Mouse (Mus musculus): ENCODE data around the gene Mrpl14.

Gene Mrpl14

GRCm38 (mm10) chr17:45686093-45686619 is at the start of gene Mrpl14:
Gene Mrpl14, plus strand, starts transcription at chr17:45686322.
- DNase-seq (ENCODE audit: low spot score in 2 of 2), result peak; percentile 83 to 90

GRCm38 (mm10) chr17:45638596-45639295 is 47.4 kb upstream of the Mrpl14 start:
- no peak for DNase-seq (ENCODE audit: low spot score in 2 of 2)

GRCm38 (mm10) chr17:45641981-45642380 is 44.1 kb upstream of the Mrpl14 start:
- DNase-seq (ENCODE audit: low spot score in 2 of 2), result no peak

GRCm38 (mm10) chr17:45642701-45643100 is 43.4 kb upstream of the Mrpl14 start:
- peak; percentile 41 to 63 for DNase-seq (ENCODE audit: low spot score in 2 of 2)

- no peak for DNase-seq (ENCODE audit: low spot score in 2 of 2)
Measured at GRCm38 (mm10) chr17:45644185-45644584, 41.9 kb upstream of the Mrpl14 start.

- no peak for DNase-seq (ENCODE audit: low spot score in 2 of 2)
Measured at GRCm38 (mm10) chr17:45653233-45653632, 32.9 kb upstream of the Mrpl14 start.

GRCm38 (mm10) chr17:45655820-45656219 is 30.3 kb upstream of the Mrpl14 start:
- DNase-seq (ENCODE audit: low spot score in 2 of 2), result no peak

GRCm38 (mm10) chr17:45659225-45659624 is 26.9 kb upstream of the Mrpl14 start, which contains the start of gene Capn11:
Gene Capn11, minus strand, starts transcription at chr17:45659325.
- no peak for DNase-seq (ENCODE audit: low spot score in 2 of 2)

GRCm38 (mm10) chr17:45663106-45663919 is 22.8 kb upstream of the Mrpl14 start:
- DNase-seq (ENCODE audit: low spot score in 2 of 2), result peak; percentile 34 to 69

- no peak for DNase-seq (ENCODE audit: low spot score in 2 of 2)
Measured at GRCm38 (mm10) chr17:45664608-45665007, 21.5 kb upstream of the Mrpl14 start.

GRCm38 (mm10) chr17:45666091-45666490 is 20.0 kb upstream of the Mrpl14 start:
- no peak for DNase-seq (ENCODE audit: low spot score in 2 of 2)

- no peak for DNase-seq (ENCODE audit: low spot score in 2 of 2)
Measured at GRCm38 (mm10) chr17:45667481-45667880, 18.6 kb upstream of the Mrpl14 start.

GRCm38 (mm10) chr17:45667986-45668385 is 18.1 kb upstream of the Mrpl14 start:
- DNase-seq (ENCODE audit: low spot score in 2 of 2), result no peak

- no peak for DNase-seq (ENCODE audit: low spot score in 2 of 2)
Measured at GRCm38 (mm10) chr17:45671821-45672220, 14.3 kb upstream of the Mrpl14 start.

- DNase-seq (ENCODE audit: low spot score in 2 of 2), result no peak
Measured at GRCm38 (mm10) chr17:45672598-45672997, 13.5 kb upstream of the Mrpl14 start.

- DNase-seq (ENCODE audit: low spot score in 2 of 2), result peak in 1 of 2 experiments; percentile 58
Measured at GRCm38 (mm10) chr17:45678106-45678505, 8.0 kb upstream of the Mrpl14 start.

- no peak for DNase-seq (ENCODE audit: low spot score in 2 of 2)
Measured at GRCm38 (mm10) chr17:45680391-45680980, 5.6 kb upstream of the Mrpl14 start.

- no peak for DNase-seq (ENCODE audit: low spot score in 2 of 2)
Measured at GRCm38 (mm10) chr17:45681588-45681987, 4.5 kb upstream of the Mrpl14 start.

- DNase-seq (ENCODE audit: low spot score in 2 of 2), result no peak
Measured at GRCm38 (mm10) chr17:45682843-45683242, 3.3 kb upstream of the Mrpl14 start.

GRCm38 (mm10) chr17:45684667-45685131 is 1.4 kb upstream of the Mrpl14 start:
- peak; percentile 50 to 54 for DNase-seq (ENCODE audit: low spot score in 2 of 2)

GRCm38 (mm10) chr17:45685171-45686092 is 690 bp upstream of the Mrpl14 start:
- peak; percentile 35 to 74 for DNase-seq (ENCODE audit: low spot score in 2 of 2)
